Mouse (Mus musculus) midbrain, postnatal 0 days (tissue): ENCODE results near the gene Fggy. TPM values are rescaled to one million over a fixed set of nuclear protein-coding genes. Genes with fewer than 3 reads are reported as not detected.

Experiments
- ATAC-seq: fragments of 200-750 bp; cut with Nextera tagmentation; 2 replicates; pipeline ENCODE4 v1.8.0; 2017; ENCODE audit warnings: moderate number of reproducible peaks, mild to moderate bottlenecking, moderate TSS enrichment, moderate library complexity; ENCODE audit not compliant: low FRiP score
- DNase-seq: peaks from one replicate; pipeline ENCODE4 v3.0.0-alpha.2; 2015; ENCODE audit warnings: low spot score
- H3K27ac ChIP-seq: fragments of 300-500 bp; sonication (generic); 2 replicates; pipeline ENCODE4 v1.5.1; 2014; ENCODE audit warnings: low read depth, mild to moderate bottlenecking, low read length, mixed read lengths
- H3K27me3 ChIP-seq: fragments of 300-500 bp; sonication (generic); 2 replicates; pipeline ENCODE4 v1.6.1; 2014; ENCODE audit warnings: low read length, control low read depth, mixed read lengths; ENCODE audit not compliant: insufficient read depth
- H3K36me3 ChIP-seq: fragments of 300-500 bp; sonication (generic); 2 replicates; pipeline ENCODE4 v1.6.1; 2014; ENCODE audit warnings: low read length, control low read depth, mixed read lengths; ENCODE audit not compliant: insufficient read depth
- H3K4me1 ChIP-seq: fragments of 300-500 bp; sonication (generic); 2 replicates; pipeline ENCODE4 v1.6.1; 2014; ENCODE audit warnings: mild to moderate bottlenecking, control low read depth, antibody characterized with exemption, low read length, mixed read lengths; ENCODE audit not compliant: insufficient read depth
- H3K4me2 ChIP-seq: fragments of 300-500 bp; sonication (generic); 2 replicates; pipeline ENCODE4 v1.6.1; 2014; ENCODE audit warnings: low read depth, mild to moderate bottlenecking, low read length, mixed read lengths; ENCODE audit not compliant: poor library complexity, severe bottlenecking
- H3K4me3 ChIP-seq: fragments of 300-500 bp; sonication (generic); 2 replicates; pipeline ENCODE4 v1.5.1; 2014; ENCODE audit warnings: low read depth, mild to moderate bottlenecking, low read length, moderate library complexity
- H3K9ac ChIP-seq: fragments of 300-500 bp; sonication (generic); replicated peaks from 2 replicates; pipeline ENCODE4 v1.6.1; 2014; ENCODE audit warnings: mild to moderate bottlenecking, low read length, moderate library complexity, mixed read lengths; ENCODE audit not compliant: poor library complexity, severe bottlenecking
- H3K9me3 ChIP-seq: fragments of 300-500 bp; sonication (generic); 2 replicates; pipeline ENCODE4 v1.6.1; 2016; ENCODE audit warnings: low read length, control low read depth
- CTCF ChIP-seq: IDR thresholded peaks from 2 replicates; pipeline ENCODE4 v1.5.1; 2016; ENCODE audit warnings: antibody characterized with exemption, mild to moderate bottlenecking
- WGBS: fragments of 180-500 bp; shearing (Covaris S2); extraction: QIAGEN DNeasy Blood & Tissue Kit; methylation state at CpG from one replicate; pipeline ENCODE4 v1.1.7; 2014; 5-methylcytosine and 5-hydroxymethylcytosine counted together
- polyA plus RNA-seq: library from polyadenylated mRNA; unstranded; fragments of >200 nt; fragmentation: Nextera tagmentation; extraction: Ambion mirVana; gene quantifications from 2 replicates; pipeline ENCODE4 v1.2.1, GENCODE M21; 2015
- total RNA-seq: library from RNA; depleted of rRNA; stranded (reverse); fragments of >200 nt; gene quantifications from 2 replicates; pipeline ENCODE4 v1.2.3, GENCODE M21; 2014

The Fggy gene
- total and polyA plus RNA-seq, 2 experiments from 2014 or later = 5.8 to 6.2 TPM

GRCm38 (mm10) chr4:95610663-95611062, 53.4 kb downstream of the Fggy start:
- no peak overlapping the region for H3K9ac ChIP-seq
- H3K36me3 ChIP-seq = no peaks in the 10 kb centered on the region
- H3K27me3 ChIP-seq = no peaks in the 10 kb centered on the region
- H3K9me3 ChIP-seq = no peaks in the 10 kb centered on the region
- DNase-seq (no peak), ATAC-seq (no peak)
- WGBS = 95% methylated on average over 1 of the region's 1 CpGs
- H3K4me3 ChIP-seq = no peak overlapping the region
- no peaks in the 10 kb centered on the region for H3K4me1 ChIP-seq
- no peak for TF ChIP-seq CTCF
- H3K27ac ChIP-seq = no peak overlapping the region
- H3K4me2 ChIP-seq = no peak overlapping the region

- no peaks in the 10 kb centered on the region for H3K36me3 ChIP-seq
- H3K4me1 ChIP-seq = no peaks in the 10 kb centered on the region
- DNase-seq (no peak), ATAC-seq (no peak)
- no peak overlapping the region for H3K4me2 ChIP-seq
- no peak overlapping the region for H3K9ac ChIP-seq
- no peak overlapping the region for H3K4me3 ChIP-seq
- 92% methylated on average over 6 of the region's 6 CpGs for WGBS
- H3K27me3 ChIP-seq = no peaks in the 10 kb centered on the region
- H3K27ac ChIP-seq = no peak overlapping the region
- TF ChIP-seq CTCF = no peak
- no peaks in the 10 kb centered on the region for H3K9me3 ChIP-seq
Observed at GRCm38 (mm10) chr4:95611390-95611789, 54.1 kb downstream of the Fggy start.

- no peaks in the 10 kb centered on the region for H3K27me3 ChIP-seq
- no peak overlapping the region for H3K27ac ChIP-seq
- 79% methylated on average over 3 of the region's 3 CpGs for WGBS
- H3K4me3 ChIP-seq = no peak overlapping the region
- no peak overlapping the region for H3K9ac ChIP-seq
- no peak for TF ChIP-seq CTCF
- no peaks in the 10 kb centered on the region for H3K36me3 ChIP-seq
- H3K4me2 ChIP-seq = no peak overlapping the region
- no peaks in the 10 kb centered on the region for H3K9me3 ChIP-seq
- no peak for DNase-seq
- H3K4me1 ChIP-seq = no peaks in the 10 kb centered on the region
- ATAC-seq = no peak
Observed at GRCm38 (mm10) chr4:95621046-95621445, 63.7 kb downstream of the Fggy start.

- no peak overlapping the region for H3K4me3 ChIP-seq
- no peak for ATAC-seq
- 92% methylated on average over 3 of the region's 3 CpGs for WGBS
Observed at GRCm38 (mm10) chr4:95624696-95625095, 67.4 kb downstream of the Fggy start.

GRCm38 (mm10) chr4:95625651-95626050, 68.3 kb downstream of the Fggy start:
- 79% methylated on average over 4 of the region's 4 CpGs for WGBS
- no peak overlapping the region for H3K27ac ChIP-seq
- no peak for TF ChIP-seq CTCF
- H3K36me3 ChIP-seq = no peaks in the 10 kb centered on the region
- H3K9me3 ChIP-seq = no peaks in the 10 kb centered on the region
- H3K27me3 ChIP-seq = no peaks in the 10 kb centered on the region
- no peak overlapping the region for H3K9ac ChIP-seq
- H3K4me2 ChIP-seq = no peak overlapping the region
- ATAC-seq = no peak
- no peaks in the 10 kb centered on the region for H3K4me1 ChIP-seq
- no peak for DNase-seq
- H3K4me3 ChIP-seq = no peak overlapping the region

More at GRCm38 (mm10) chr4:95624696-95625095, 67.4 kb downstream of the Fggy start:
- Histone ChIP-seq H3K4me2 (no peak overlapping the region), H3K27ac (no peak overlapping the region), H3K27me3 (no peaks in the 10 kb centered on the region), H3K36me3 (no peaks in the 10 kb centered on the region), H3K9me3 (no peaks in the 10 kb centered on the region), H3K9ac (no peak overlapping the region), H3K4me1 (no peaks in the 10 kb centered on the region)
- no peak for TF ChIP-seq CTCF
- DNase-seq = no peak

GRCm38 (mm10) chr4:95626186-95626585, 68.9 kb downstream of the Fggy start:
- Histone ChIP-seq H3K9ac (no peak overlapping the region), H3K4me1 (no peaks in the 10 kb centered on the region), H3K27ac (no peak overlapping the region), H3K27me3 (no peaks in the 10 kb centered on the region), H3K4me3 (no peak overlapping the region), H3K9me3 (no peaks in the 10 kb centered on the region), H3K36me3 (no peaks in the 10 kb centered on the region), H3K4me2 (no peak overlapping the region)
- 95% methylated on average over 3 of the region's 3 CpGs for WGBS
- TF ChIP-seq CTCF = no peak
- ATAC-seq = no peak
- DNase-seq = no peak
